Mouse (Mus musculus) gastrocnemius, postnatal 25 days (tissue): Measurements from ENCODE around the gene 1190002N15Rik. TPM values are rescaled to one million over a fixed set of nuclear protein-coding genes. Genes with fewer than 3 reads are reported as not detected.

Experiments used
- DNase-seq: peaks from one replicate; pipeline ENCODE4 v3.0.0; 2022
- total RNA-seq, 2 experiments: library from RNA; stranded (reverse); gene quantifications; 1 replicate in 1 of 2; 2 replicates in 1 of 2; pipeline ENCODE4 v1.2.3; 2021

1190002N15Rik gene
- total RNA-seq, 2 experiments from 2014 or later = 5.3 to 5.4 TPM

- DNase-seq = no peak
Measured at GRCm38 (mm10) chr9:94529987-94530386, 7.9 kb downstream of the 1190002N15Rik start.

DNA sequence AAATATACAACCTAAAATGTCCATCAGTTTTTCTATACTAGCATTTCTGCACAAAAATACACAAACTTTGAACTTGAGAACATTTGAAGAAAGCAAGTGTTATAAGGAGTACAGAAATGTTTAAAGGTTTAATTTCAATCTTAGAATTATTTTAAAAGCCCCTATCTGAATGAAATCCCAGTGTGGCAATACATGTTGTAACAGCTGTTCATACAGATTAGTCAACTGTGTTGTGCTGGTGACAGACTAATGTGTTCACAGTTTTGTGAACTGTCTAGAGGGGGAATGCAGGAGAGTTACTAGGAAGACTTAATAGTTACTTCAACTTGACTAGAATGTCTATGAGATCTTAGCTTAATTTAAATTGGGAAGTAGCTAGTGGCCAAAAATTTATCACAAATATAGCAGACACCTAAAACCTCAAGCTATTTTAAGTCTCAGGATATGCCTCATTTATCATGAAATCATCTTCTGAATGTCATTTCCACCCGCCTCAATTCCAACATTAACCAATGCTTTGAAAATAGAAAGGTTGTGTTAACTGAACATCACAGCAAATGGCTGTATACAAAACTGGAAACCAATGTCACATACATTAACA is 8.6 kb downstream of the 1190002N15Rik start:
- DNase-seq = no peak

DNA sequence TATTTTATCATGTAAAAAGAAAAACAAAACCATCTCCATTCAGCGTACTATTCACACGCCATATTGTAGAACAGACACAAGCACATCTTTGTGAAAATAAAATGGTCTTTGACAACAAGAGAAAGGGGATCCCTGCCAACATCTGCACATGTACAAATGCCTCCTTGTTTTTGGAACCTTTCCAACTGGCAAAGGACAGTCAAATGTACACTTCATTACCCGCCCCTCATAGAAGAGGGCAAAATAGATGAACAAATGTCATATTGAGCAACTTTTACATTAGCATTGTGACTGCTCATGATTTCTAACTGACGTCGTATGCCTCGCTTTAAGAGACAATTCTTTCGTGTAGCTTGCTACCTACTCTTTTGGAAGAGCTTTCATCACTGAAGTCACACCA is 11.4 kb downstream of the 1190002N15Rik start:
- DNase-seq = no peak

GRCm38 (mm10) chr9:94512246-94512645 is 25.6 kb downstream of the 1190002N15Rik start:
- peak; percentile 8 for DNase-seq

DNA sequence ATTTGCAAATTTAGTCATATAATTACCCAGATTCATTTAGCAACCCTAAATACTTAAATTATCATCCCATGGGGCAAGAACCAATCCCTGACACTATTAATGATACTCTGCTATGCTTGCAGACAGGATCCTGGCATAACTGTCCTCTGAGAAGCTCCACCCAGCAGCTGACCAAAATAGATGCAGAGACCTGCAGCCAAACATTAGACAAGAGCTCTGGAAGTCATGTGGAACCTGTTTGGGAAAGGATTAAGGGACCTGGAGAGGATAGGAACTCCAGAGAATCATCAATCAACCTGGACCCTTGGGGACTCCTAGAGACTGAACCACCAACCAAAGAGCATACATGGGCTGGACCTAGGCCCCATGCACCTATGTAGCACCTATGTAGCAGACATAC is 26.7 kb downstream of the 1190002N15Rik start:
- no peak for DNase-seq

GRCm38 (mm10) chr9:94506980-94507379 is 30.9 kb downstream of the 1190002N15Rik start:
- no peak for DNase-seq

DNA sequence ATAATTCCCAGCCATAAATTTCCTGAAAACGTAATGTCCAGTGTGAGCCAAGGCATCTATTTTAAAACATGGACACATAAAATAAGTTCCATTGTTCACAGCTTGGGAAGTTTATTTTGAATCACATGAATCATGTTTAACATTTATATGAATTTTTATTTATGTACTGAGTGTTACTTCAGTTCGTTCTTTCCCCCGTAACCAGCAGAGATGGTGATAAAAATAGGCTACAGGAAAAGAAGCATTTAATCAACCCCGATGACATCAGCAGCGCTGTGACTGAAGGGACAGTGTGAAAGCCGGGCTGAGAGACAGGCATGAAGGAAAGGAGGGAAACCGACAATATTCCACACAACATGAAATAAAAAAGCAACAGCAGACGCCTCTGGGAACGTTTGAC is 46.4 kb downstream of the 1190002N15Rik start:
- no peak for DNase-seq

DNA sequence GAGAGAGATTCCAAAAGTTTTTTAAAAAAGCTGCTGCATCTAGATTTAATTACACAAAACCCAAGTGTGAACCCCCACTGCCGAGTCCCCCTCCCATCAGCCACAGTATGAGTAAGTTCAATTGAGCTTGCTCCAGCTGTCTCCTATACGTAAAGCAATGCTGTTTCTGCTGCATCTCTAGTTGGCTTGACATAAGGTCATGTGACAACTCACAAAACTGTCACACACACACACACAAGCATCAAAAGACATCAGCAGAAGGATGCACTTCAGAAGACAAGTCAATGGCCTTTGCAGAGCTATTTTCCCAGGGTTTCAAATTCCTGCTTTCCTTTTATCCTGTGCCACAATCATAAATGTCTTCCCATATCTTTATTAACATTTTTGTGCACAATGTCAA is 49.9 kb downstream of the 1190002N15Rik start:
- DNase-seq = no peak

- no peak for DNase-seq
Measured at GRCm38 (mm10) chr9:94483291-94483879, 54.5 kb downstream of the 1190002N15Rik start.

- peak; percentile 46 for DNase-seq
Measured at GRCm38 (mm10) chr9:94482215-94482975, 55.5 kb downstream of the 1190002N15Rik start.

- DNase-seq = no peak
Measured at GRCm38 (mm10) chr9:94481057-94481456, 56.8 kb downstream of the 1190002N15Rik start.

GRCm38 (mm10) chr9:94479382-94479781 is 58.5 kb downstream of the 1190002N15Rik start:
- DNase-seq = no peak

DNA sequence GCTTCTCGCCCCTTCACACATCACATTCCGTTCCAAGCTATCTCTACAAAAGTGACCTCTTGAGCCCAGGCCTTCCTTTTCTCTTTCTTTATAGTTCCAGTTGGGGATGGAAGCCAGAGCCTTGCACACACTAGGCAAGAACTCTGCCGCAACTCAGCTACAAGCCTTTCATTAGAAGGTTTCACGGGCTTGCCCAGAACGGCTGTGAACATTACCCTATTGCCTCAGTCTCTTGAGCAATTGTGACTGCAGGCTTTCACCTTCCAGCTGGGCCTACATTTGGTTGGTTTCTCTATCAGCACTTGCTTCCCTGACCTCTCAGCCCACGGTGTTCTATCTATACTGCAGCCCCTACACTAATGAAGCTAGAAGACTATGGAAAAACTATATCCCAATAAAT is 58.9 kb downstream of the 1190002N15Rik start:
- DNase-seq = no peak

GRCm38 (mm10) chr9:94475973-94476372 is 61.9 kb downstream of the 1190002N15Rik start:
- DNase-seq = no peak

DNA sequence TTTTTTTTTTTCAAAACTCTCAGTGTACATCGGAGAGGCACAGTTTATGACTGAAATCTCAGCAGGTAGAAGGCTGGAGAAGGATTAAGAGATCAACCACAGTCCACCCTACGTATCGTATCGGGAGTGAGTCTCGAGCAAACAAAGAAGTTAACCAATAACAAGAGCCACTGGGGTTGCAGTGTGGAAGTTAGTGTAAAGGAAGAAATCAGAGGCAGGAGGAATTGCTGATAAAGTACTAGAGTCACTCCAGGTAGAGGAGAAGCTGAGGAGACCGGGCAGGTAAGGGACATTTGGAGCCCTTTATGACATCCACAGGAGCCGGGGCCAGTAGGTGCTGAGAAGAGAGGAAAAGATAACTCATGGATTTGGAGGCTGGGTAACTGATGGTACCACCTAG is 64.0 kb downstream of the 1190002N15Rik start:
- DNase-seq = no peak

DNA sequence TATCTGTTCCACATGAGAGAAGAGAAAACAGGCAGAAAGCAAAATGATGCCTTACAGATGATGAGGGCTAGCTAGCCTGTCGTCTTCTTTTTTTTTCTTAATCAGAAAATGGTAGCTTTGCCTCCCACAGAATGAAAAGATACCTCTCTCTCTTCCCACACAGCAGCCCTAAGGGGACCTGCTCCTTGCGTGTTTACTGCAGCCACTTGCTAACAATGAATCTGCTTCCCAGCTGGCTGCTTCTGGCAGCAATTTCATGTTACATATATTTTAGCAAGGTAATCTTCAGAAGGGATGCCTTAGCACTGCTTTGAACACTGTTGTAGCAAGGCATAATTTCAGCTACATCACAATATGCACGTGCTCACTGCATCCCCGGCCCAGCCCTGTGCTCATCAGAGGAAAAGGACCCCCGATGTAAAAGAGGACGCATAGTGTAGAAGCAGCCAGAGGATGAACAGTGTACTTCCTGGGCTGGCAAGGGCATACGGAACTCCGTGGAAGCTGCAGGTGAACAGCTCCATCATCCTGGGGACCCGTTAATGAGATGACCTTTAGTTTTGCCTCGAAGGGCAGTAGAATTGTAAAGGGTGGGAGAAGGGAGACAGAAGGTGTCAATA is 64.8 kb downstream of the 1190002N15Rik start:
- no peak for DNase-seq

DNA sequence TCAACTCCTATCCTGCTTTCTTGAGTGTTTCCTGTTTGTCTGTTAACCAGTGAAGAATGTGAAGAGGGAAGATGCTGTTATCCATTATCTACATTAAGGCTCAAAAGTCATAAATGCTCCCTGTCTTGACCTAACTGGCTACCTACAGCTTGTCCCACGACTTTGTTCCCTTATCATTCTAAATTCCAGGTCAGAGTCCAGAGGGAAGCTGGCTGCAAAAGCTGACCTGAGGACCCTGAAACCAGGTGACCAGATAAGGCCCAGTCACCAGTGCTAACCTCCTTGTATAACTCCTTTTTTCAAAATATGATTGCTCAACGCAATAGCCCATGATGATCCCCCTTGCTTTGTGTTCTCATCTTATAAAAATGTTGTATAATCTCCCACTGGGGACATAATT is 66.4 kb downstream of the 1190002N15Rik start:
- DNase-seq = no peak

Other genes with a start within 250 kb of the 1190002N15Rik start
- 1 to 10 TPM; 2.5 to 2.9 TPM for gene Slc9a9, start 131.8 kb upstream of the 1190002N15Rik start, total RNA-seq